Mouse (Mus musculus) embryonic fibroblast, embryonic 13.5 days (primary cell): ENCODE results near the gene Vps4b.
"Not testable (repeated sequence)": the region's sequence is repeated elsewhere in the genome, so short reads cannot be mapped to it uniquely, and the experiment has no call there.

Source experiments
- CTCF ChIP-seq: IDR thresholded peaks from 2 replicates; pipeline ENCODE4 v1.5.1; 2011; ENCODE audit warnings: mild to moderate bottlenecking, control low read depth, low read length, moderate library complexity, borderline replicate concordance; ENCODE audit not compliant: insufficient read depth
- POLR2A ChIP-seq: IDR thresholded peaks from 2 replicates; pipeline ENCODE4 v1.6.1; 2011; ENCODE audit warnings: low read depth, mild to moderate bottlenecking, control low read depth, low read length, moderate library complexity

GRCm38 (mm10) chr1:106717736-106718135, 78.8 kb downstream of the Vps4b start:
- not testable (repeated sequence) for TF ChIP-seq CTCF, POLR2A
